Mouse (Mus musculus) CH12.LX (cell line): ENCODE data around the gene Sult6b2. TPM values are rescaled to one million over a fixed set of nuclear protein-coding genes. Genes with fewer than 3 reads are reported as not detected.

ENCODE experiments used
- DNase-seq: peaks from one replicate; pipeline ENCODE4 v3.0.0-alpha.2; 2013; ENCODE audit errors: extremely low read depth
- H3K27ac ChIP-seq: 2 replicates; pipeline ENCODE4 v1.5.1; 2012; ENCODE audit warnings: low read depth, mild to moderate bottlenecking, control low read depth, moderate library complexity; ENCODE audit not compliant: insufficient read depth
- H3K27me3 ChIP-seq: replicated peaks from 2 replicates; pipeline ENCODE3; 2012; ENCODE audit warnings: inconsistent platforms
- H3K36me3 ChIP-seq, 2 experiments: replicated peaks in 1 of 2; 2 replicates each; pipeline versions ENCODE3 to v1.6.1; 2012; ENCODE audit warnings: inconsistent platforms in 1 of 2, low read length in 1 of 2, mild to moderate bottlenecking in 1 of 2, mixed read lengths in 1 of 2, moderate library complexity in 1 of 2; ENCODE audit not compliant: control insufficient read depth in 1 of 2, insufficient read depth in 1 of 2
- H3K4me1 ChIP-seq, 2 experiments: 2 replicates each; pipeline ENCODE4 v1.6.1; 2012; ENCODE audit warnings: inconsistent platforms in 1 of 2, moderate library complexity in 1 of 2; ENCODE audit not compliant: insufficient read depth in 2 of 2, control insufficient read depth in 1 of 2
- H3K4me2 ChIP-seq: 2 replicates; pipeline ENCODE4 v1.6.1; 2012; ENCODE audit warnings: low read depth, mild to moderate bottlenecking, control low read depth; ENCODE audit not compliant: poor library complexity, insufficient read depth, severe bottlenecking
- H3K4me3 ChIP-seq, 3 experiments: fragments of 150-350 bp in 1 of 3; sonication (generic) in 1 of 3; replicated peaks in 1 of 3; 2 replicates each; pipeline versions ENCODE3 to v1.5.1; 2011 to 2012; ENCODE audit warnings: low read depth in 2 of 3, low read length in 2 of 3, mild to moderate bottlenecking in 2 of 3, moderate library complexity in 2 of 3, control low read depth in 1 of 3, improper control_type of control experiment in 1 of 3, inconsistent platforms in 1 of 3, mixed read lengths in 1 of 3; ENCODE audit not compliant: poor library complexity in 1 of 3
- H3K79me2 ChIP-seq: replicated peaks from 2 replicates; pipeline ENCODE4 v1.6.1; 2012; ENCODE audit warnings: mild to moderate bottlenecking, moderate library complexity; ENCODE audit not compliant: control insufficient read depth, poor library complexity, insufficient read depth, severe bottlenecking; ENCODE audit errors: extremely low read depth
- H3K9ac ChIP-seq: 2 replicates; pipeline ENCODE4 v1.6.1; 2012; ENCODE audit warnings: low read depth, mild to moderate bottlenecking, control low read depth, moderate library complexity; ENCODE audit not compliant: insufficient read depth
- H3K9me3 ChIP-seq: replicated peaks from 2 replicates; pipeline ENCODE3; 2012; ENCODE audit warnings: low read length, inconsistent platforms, mixed read lengths
- BHLHE40 ChIP-seq: IDR thresholded peaks from 2 replicates; pipeline ENCODE4 v1.6.1; 2011; ENCODE audit warnings: mild to moderate bottlenecking, low read depth, low read length, improper control_type of control experiment
- CHD1 ChIP-seq: IDR thresholded peaks from 2 replicates; pipeline ENCODE4 v1.6.1; 2012; ENCODE audit warnings: low read depth, low read length, improper control_type of control experiment, inconsistent platforms
- CHD2 ChIP-seq: IDR thresholded peaks from 2 replicates; pipeline ENCODE4 v1.6.1; 2011; ENCODE audit warnings: low read length, improper control_type of control experiment
- CTCF ChIP-seq, 2 experiments: IDR thresholded peaks in 1 of 2; conservative IDR thresholded peaks in 1 of 2; 2 replicates each; pipeline ENCODE4 v1.5.1; 2011 to 2012; ENCODE audit warnings: low read depth in 2 of 2, low read length in 2 of 2, improper control_type of control experiment in 1 of 2, inconsistent platforms in 1 of 2, mild to moderate bottlenecking in 1 of 2, moderate library complexity in 1 of 2
- E2F4 ChIP-seq: IDR thresholded peaks from 2 replicates; pipeline ENCODE4 v1.6.1; 2011; ENCODE audit warnings: low read depth, low read length, improper control_type of control experiment; ENCODE audit not compliant: insufficient replicate concordance
- ELF1 ChIP-seq: IDR thresholded peaks from 2 replicates; pipeline ENCODE4 v1.6.1; 2014; ENCODE audit warnings: low read depth, mild to moderate bottlenecking, inconsistent platforms, low read length, improper control_type of control experiment
- EP300 ChIP-seq: IDR thresholded peaks from 2 replicates; pipeline ENCODE4 v1.6.1; 2011; ENCODE audit warnings: low read length, improper control_type of control experiment
- ETS1 ChIP-seq: conservative IDR thresholded peaks from 2 replicates; pipeline ENCODE4 v1.6.1; 2012; ENCODE audit warnings: low read depth, mild to moderate bottlenecking, inconsistent platforms, low read length, improper control_type of control experiment, moderate library complexity
- GABPA ChIP-seq: IDR thresholded peaks from 2 replicates; pipeline ENCODE4 v1.6.1; 2012; ENCODE audit warnings: low read depth, low read length, improper control_type of control experiment, inconsistent platforms; ENCODE audit not compliant: insufficient replicate concordance
- HCFC1 ChIP-seq: IDR thresholded peaks from 2 replicates; pipeline ENCODE4 v1.6.1; 2012; ENCODE audit warnings: low read depth, mild to moderate bottlenecking, inconsistent platforms, low read length, improper control_type of control experiment
- IRF4 ChIP-seq: IDR thresholded peaks from 2 replicates; pipeline ENCODE4 v1.6.1; 2014; ENCODE audit warnings: low read depth, mild to moderate bottlenecking, inconsistent platforms, low read length, improper control_type of control experiment
- JUN ChIP-seq: IDR thresholded peaks from 2 replicates; pipeline ENCODE4 v1.6.1; 2011; ENCODE audit warnings: low read depth, mild to moderate bottlenecking, low read length, improper control_type of control experiment, moderate library complexity; ENCODE audit not compliant: insufficient read depth
- JUND ChIP-seq: conservative IDR thresholded peaks from 2 replicates; pipeline ENCODE4 v1.6.1; 2011; ENCODE audit warnings: low read depth, low read length, improper control_type of control experiment
- KAT2A ChIP-seq: IDR thresholded peaks from 2 replicates; pipeline ENCODE4 v1.6.1; 2012; ENCODE audit warnings: low read length, improper control_type of control experiment, inconsistent platforms; ENCODE audit not compliant: insufficient replicate concordance
- MAFK ChIP-seq: IDR thresholded peaks from 2 replicates; pipeline ENCODE4 v1.6.1; 2011; ENCODE audit warnings: low read length, improper control_type of control experiment; ENCODE audit not compliant: insufficient replicate concordance
- MAX ChIP-seq: IDR thresholded peaks from 2 replicates; pipeline ENCODE4 v1.6.1; 2011; ENCODE audit warnings: low read length, improper control_type of control experiment
- MAZ ChIP-seq: IDR thresholded peaks from 2 replicates; pipeline ENCODE4 v1.6.1; 2012; ENCODE audit warnings: low read depth, mild to moderate bottlenecking, inconsistent platforms, low read length, improper control_type of control experiment, moderate library complexity
- MEF2A ChIP-seq: IDR thresholded peaks from 2 replicates; pipeline ENCODE4 v1.6.1; 2014; ENCODE audit warnings: low read depth, mild to moderate bottlenecking, inconsistent platforms, low read length, improper control_type of control experiment, borderline replicate concordance
- MXI1 ChIP-seq: IDR thresholded peaks from 2 replicates; pipeline ENCODE4 v1.6.1; 2011; ENCODE audit warnings: mild to moderate bottlenecking, low read depth, low read length, improper control_type of control experiment
- MYC ChIP-seq: IDR thresholded peaks from 2 replicates; pipeline ENCODE4 v1.6.1; 2011; ENCODE audit warnings: low read depth, mild to moderate bottlenecking, improper control_type of control experiment, low read length
- NELFE ChIP-seq: IDR thresholded peaks from 2 replicates; pipeline ENCODE4 v1.6.1; 2011; ENCODE audit warnings: low read depth, low read length, improper control_type of control experiment
- NRF1 ChIP-seq: IDR thresholded peaks from 2 replicates; pipeline ENCODE4 v1.6.1; 2014; ENCODE audit warnings: low read depth, mild to moderate bottlenecking, inconsistent platforms, low read length, improper control_type of control experiment, moderate library complexity
- PAX5 ChIP-seq: IDR thresholded peaks from 2 replicates; pipeline ENCODE4 v1.6.1; 2012; ENCODE audit warnings: low read length, inconsistent platforms, mixed read lengths
- POLR2A ChIP-seq: IDR thresholded peaks from 2 replicates; pipeline ENCODE4 v1.6.1; 2011; ENCODE audit warnings: low read depth, mild to moderate bottlenecking, improper control_type of control experiment, low read length
- POLR2AphosphoS2 ChIP-seq: IDR thresholded peaks from 2 replicates; pipeline ENCODE4 v1.6.1; 2011; ENCODE audit warnings: low read depth, low read length, improper control_type of control experiment
- RAD21 ChIP-seq: IDR thresholded peaks from 2 replicates; pipeline ENCODE4 v1.6.1; 2011; ENCODE audit warnings: low read depth, mild to moderate bottlenecking, low read length, improper control_type of control experiment, moderate library complexity
- RCOR1 ChIP-seq: conservative IDR thresholded peaks from 2 replicates; pipeline ENCODE4 v1.6.1; 2012; ENCODE audit warnings: low read depth, mild to moderate bottlenecking, inconsistent platforms, low read length, improper control_type of control experiment
- SIN3A ChIP-seq: IDR thresholded peaks from 2 replicates; pipeline ENCODE4 v1.6.1; 2012; ENCODE audit warnings: low read length, improper control_type of control experiment, inconsistent platforms
- SMC3 ChIP-seq: IDR thresholded peaks from 2 replicates; pipeline ENCODE4 v1.6.1; 2011; ENCODE audit warnings: low read depth, low read length, improper control_type of control experiment
- TBP ChIP-seq: conservative IDR thresholded peaks from 2 replicates; pipeline ENCODE4 v1.6.1; 2011; ENCODE audit warnings: low read depth, low read length, improper control_type of control experiment
- TCF12 ChIP-seq: IDR thresholded peaks from 2 replicates; pipeline ENCODE4 v1.6.1; 2014; ENCODE audit warnings: low read depth, mild to moderate bottlenecking, inconsistent platforms, low read length, improper control_type of control experiment
- UBTF ChIP-seq: IDR thresholded peaks from 2 replicates; pipeline ENCODE4 v1.6.1; 2012; ENCODE audit warnings: low read depth, mild to moderate bottlenecking, inconsistent platforms, low read length, improper control_type of control experiment, moderate library complexity
- USF1 ChIP-seq: IDR thresholded peaks from 2 replicates; pipeline ENCODE4 v1.6.1; 2014; ENCODE audit warnings: low read depth, mild to moderate bottlenecking, inconsistent platforms, low read length, improper control_type of control experiment
- USF2 ChIP-seq: conservative IDR thresholded peaks from 2 replicates; pipeline ENCODE4 v1.6.1; 2011; ENCODE audit warnings: low read depth, low read length, improper control_type of control experiment
- ZC3H11A ChIP-seq: IDR thresholded peaks from 2 replicates; pipeline ENCODE4 v1.6.1; 2012; ENCODE audit warnings: low read depth, mild to moderate bottlenecking, inconsistent platforms, low read length, improper control_type of control experiment
- ZKSCAN1 ChIP-seq: IDR thresholded peaks from 2 replicates; pipeline ENCODE4 v1.6.1; 2012; ENCODE audit warnings: low read depth, inconsistent platforms, low read length, improper control_type of control experiment, borderline replicate concordance
- ZMIZ1 ChIP-seq: IDR thresholded peaks from 2 replicates; pipeline ENCODE4 v1.6.1; 2012; ENCODE audit warnings: low read depth, mild to moderate bottlenecking, inconsistent platforms, low read length, improper control_type of control experiment
- ZNF384 ChIP-seq: IDR thresholded peaks from 2 replicates; pipeline ENCODE4 v1.6.1; 2012; ENCODE audit warnings: low read depth, low read length, improper control_type of control experiment, inconsistent platforms
- dilution Hi-C: fragments of 300-500 bp; cut with MboI; formaldehyde crosslinking; loops from 2 replicates; pipeline ENCODE4 v1.14.3; 2020; ENCODE audit warnings: low sequenced_read_pairs; ENCODE audit not compliant: extremely low pct_unique_long_range_greater_than_20kb, extremely low pct_ligation_motif_present
- in situ Hi-C: fragments of 300-500 bp; cut with MboI; formaldehyde crosslinking; loops from 3 replicates; pipeline ENCODE4 v1.14.3; 2019; ENCODE audit warnings: low sequenced_read_pairs, low pct_ligation_motif_present, low pct_unique_long_range_greater_than_20kb, mixed read lengths
- polyA plus RNA-seq: library from polyadenylated mRNA; unstranded; fragments of >175 nt; gene quantifications from 2 replicates; pipeline ENCODE4 v1.2.1, GENCODE M21; 2012; ENCODE audit warnings: low read depth; ENCODE audit not compliant: insufficient read length
- total RNA-seq, 2 experiments: library from RNA; depleted of rRNA; stranded (reverse); fragments of 300-350 nt in 1 of 2; fragments of >200 nt in 1 of 2; gene quantifications; 2 replicates each; pipeline ENCODE4 v1.2.3; 2012 to 2014

The Sult6b2 gene
- total and polyA plus RNA-seq, 3 experiments: 0.25 to 1.1 (median 0.54) TPM

DNA sequence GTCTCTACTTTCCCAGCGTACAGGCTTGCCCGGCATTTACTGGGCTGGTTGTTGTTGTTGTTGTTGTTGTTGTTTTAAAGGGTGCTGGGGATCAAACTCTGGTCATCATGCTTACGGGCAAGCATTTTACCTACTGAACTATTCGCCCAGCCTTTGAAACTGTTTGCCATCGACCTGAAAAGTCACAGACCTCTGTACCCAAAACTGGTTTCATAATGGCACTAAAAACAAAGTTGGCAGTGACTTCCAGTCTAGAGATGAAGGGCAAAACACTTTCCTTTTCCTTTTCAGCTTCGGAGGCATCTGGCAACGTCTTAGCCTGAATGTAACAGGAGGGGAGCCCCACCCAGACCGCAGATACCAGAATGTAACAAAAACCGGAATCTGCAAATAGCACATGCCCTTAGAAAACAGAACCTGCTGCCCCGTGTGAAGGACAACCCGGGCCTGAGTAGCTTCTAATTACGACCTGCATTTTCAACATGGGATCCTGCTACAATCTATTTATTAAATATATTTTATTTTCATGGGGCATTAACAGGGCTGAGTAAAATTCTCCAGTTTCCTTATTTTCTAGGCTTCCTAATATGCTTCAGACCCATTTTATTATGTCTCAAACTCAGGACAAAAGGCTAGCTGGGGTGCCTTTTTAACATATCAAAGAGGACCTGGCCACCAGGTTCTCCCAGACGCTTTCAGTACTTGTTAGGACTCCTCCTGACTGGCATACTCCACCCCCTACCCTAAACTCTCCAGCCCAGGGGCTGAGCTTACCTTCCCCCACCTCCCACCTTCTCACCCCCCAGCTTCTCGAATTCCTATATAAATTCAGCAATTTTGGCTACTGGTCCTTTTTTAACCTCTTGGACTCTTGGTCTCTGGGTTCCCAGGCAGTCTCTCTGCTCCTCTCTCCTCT lies 51.7 kb downstream of the Sult6b2 start:
- in situ Hi-C loops: no loop called here
- no peak overlapping the region for H3K9ac ChIP-seq
- H3K27ac ChIP-seq: no peak overlapping the region
- no peaks in the 10 kb centered on the region for H3K9me3 ChIP-seq
- dilution Hi-C loops: no loop called here
- TF ChIP-seq EP300 (peak; percentile 48), E2F4 (no peak), CHD1 (no peak), BHLHE40 (peak; percentile 75), USF2 (no peak), IRF4 (peak; percentile 68), RAD21 (no peak), USF1 (no peak), ZMIZ1 (no peak), HCFC1 (no peak), MAZ (0 out of 2 replicates have a peak, but pooled peaks have one; percentile 64), JUND (no peak), SMC3 (no peak), MAX (peak; percentile 53; the same call in 1 of the 2 replicates), ETS1 (no peak; the same call in 1 of the 2 replicates), ZKSCAN1 (no peak), POLR2A (no peak), JUN (no peak), MYC (0 out of 2 replicates have a peak, but pooled peaks have one; percentile 36), CTCF (conservative IDR thresholded peaks at IDR 0.05 in 1 of 2, IDR thresholded peaks at IDR 0.05 in 1 of 2; ENCODE audit: low read depth in 2 of 2, low read length in 2 of 2) (no peak), SIN3A (no peak), PAX5 (no peak), ZNF384 (no peak), RCOR1 (no peak), MAFK (no peak), ELF1 (no peak), POLR2AphosphoS2 (no peak), UBTF (no peak), MXI1 (no peak; the same call in 1 of the 2 replicates), TBP (no peak), KAT2A (no peak), GABPA (no peak), NRF1 (no peak), TCF12 (peak; percentile 53; the same call in 1 of the 2 replicates), NELFE (no peak), ZC3H11A (no peak), MEF2A (peak; percentile 77; the same call in 1 of the 2 replicates), CHD2 (no peak)
- peaks cover 22% of the 10 kb centered on the region for H3K27me3 ChIP-seq
- no peak overlapping the region for H3K4me3 ChIP-seq
- no peaks in the 10 kb centered on the region; the same call in 1 of the 2 replicates for H3K79me2 ChIP-seq
- H3K36me3 ChIP-seq: no peaks in the 10 kb centered on the region
- H3K4me2 ChIP-seq: peak overlapping the region; percentile 68
- peak; percentile 52 for DNase-seq
- peaks cover 7 to 16% of the 10 kb centered on the region in 2 experiments for H3K4me1 ChIP-seq
